Mouse (Mus musculus) MEL (cell line): ENCODE measurements around the gene Ccdc117. TPM values are rescaled to one million over a fixed set of nuclear protein-coding genes. Genes with fewer than 3 reads are reported as not detected.

Source experiments
- DNase-seq: peaks from one replicate; pipeline ENCODE4 v3.0.0; 2011; ENCODE audit warnings: low read depth, low spot score
- H3K27ac ChIP-seq: 2 replicates; pipeline ENCODE4 v1.5.1; 2012; ENCODE audit warnings: low read depth, mild to moderate bottlenecking, control low read depth, low read length, moderate library complexity; ENCODE audit not compliant: control insufficient read depth
- H3K27me3 ChIP-seq, 2 experiments: fragments of 150-350 bp in 1 of 2; sonication (generic) in 1 of 2; 2 replicates each; pipeline ENCODE4 v1.6.1; 2012; ENCODE audit warnings: low read length in 2 of 2, mild to moderate bottlenecking in 2 of 2, improper control_type of control experiment in 1 of 2, moderate library complexity in 1 of 2; ENCODE audit not compliant: insufficient read depth in 2 of 2, control insufficient read depth in 1 of 2
- H3K36me3 ChIP-seq, 2 experiments: 2 replicates each; pipeline ENCODE4 v1.6.1; 2012 to 2014; ENCODE audit warnings: low read length in 2 of 2, improper control_type of control experiment in 1 of 2, inconsistent platforms in 1 of 2, mild to moderate bottlenecking in 1 of 2; ENCODE audit not compliant: insufficient read depth in 2 of 2, control insufficient read depth in 1 of 2
- H3K4me1 ChIP-seq, 2 experiments: fragments of 150-350 bp in 1 of 2; sonication (generic) in 1 of 2; 2 replicates each; pipeline ENCODE4 v1.6.1; 2012; ENCODE audit warnings: low read length in 2 of 2, improper control_type of control experiment in 1 of 2, mild to moderate bottlenecking in 1 of 2; ENCODE audit not compliant: insufficient read depth in 2 of 2, control insufficient read depth in 1 of 2
- H3K4me3 ChIP-seq, 2 experiments: fragments of 150-350 bp in 1 of 2; sonication (generic) in 1 of 2; 2 replicates each; pipeline ENCODE4 v1.5.1; 2012; ENCODE audit warnings: low read depth in 2 of 2, low read length in 2 of 2, mild to moderate bottlenecking in 2 of 2, moderate library complexity in 2 of 2, control low read depth in 1 of 2, improper control_type of control experiment in 1 of 2; ENCODE audit not compliant: control insufficient read depth in 1 of 2, insufficient read depth in 1 of 2
- H3K79me2 ChIP-seq: 2 replicates; pipeline ENCODE4 v1.6.1; 2012; ENCODE audit warnings: mild to moderate bottlenecking, low read length, moderate library complexity; ENCODE audit not compliant: control insufficient read depth, poor library complexity, insufficient read depth
- H3K9ac ChIP-seq: 2 replicates; pipeline ENCODE4 v1.6.1; 2012; ENCODE audit warnings: low read depth, mild to moderate bottlenecking, control low read depth, low read length, moderate library complexity; ENCODE audit not compliant: control insufficient read depth, poor library complexity, severe bottlenecking
- H3K9me3 ChIP-seq: fragments of 150-350 bp; sonication (generic); replicated peaks from 2 replicates; pipeline ENCODE4 v1.6.1; 2012; ENCODE audit warnings: mild to moderate bottlenecking, low read length, improper control_type of control experiment, moderate library complexity; ENCODE audit not compliant: insufficient read depth
- CHD1 ChIP-seq: IDR thresholded peaks from 2 replicates; pipeline ENCODE4 v1.6.1; 2012; ENCODE audit warnings: low read depth, mild to moderate bottlenecking, inconsistent platforms, low read length, improper control_type of control experiment
- CHD2 ChIP-seq: IDR thresholded peaks from 2 replicates; pipeline ENCODE4 v1.6.1; 2011; ENCODE audit warnings: low read length, improper control_type of control experiment
- CTCF ChIP-seq, 3 experiments: IDR thresholded peaks in 2 of 3; conservative IDR thresholded peaks in 1 of 3; 2 replicates each; pipeline ENCODE4 v1.5.1; 2011 to 2012; ENCODE audit warnings: low read length in 3 of 3, low read depth in 2 of 3, mild to moderate bottlenecking in 2 of 3, improper control_type of control experiment in 1 of 3, inconsistent platforms in 1 of 3, mixed read lengths in 1 of 3, moderate library complexity in 1 of 3; ENCODE audit not compliant: control insufficient read depth in 1 of 3, insufficient read depth in 1 of 3, poor library complexity in 1 of 3, severe bottlenecking in 1 of 3
- E2F4 ChIP-seq: IDR thresholded peaks from 2 replicates; pipeline ENCODE4 v1.6.1; 2011; ENCODE audit warnings: low read depth, low read length, improper control_type of control experiment, borderline replicate concordance
- ELF1 ChIP-seq: IDR thresholded peaks from 2 replicates; pipeline ENCODE4 v1.6.1; 2014; ENCODE audit warnings: low read depth, mild to moderate bottlenecking, inconsistent platforms, low read length, improper control_type of control experiment, moderate library complexity
- EP300 ChIP-seq, 2 experiments: IDR thresholded peaks; 2 replicates each; pipeline ENCODE4 v1.6.1; 2011; ENCODE audit warnings: improper control_type of control experiment in 2 of 2, low read length in 2 of 2, low read depth in 1 of 2, mild to moderate bottlenecking in 1 of 2
- ETS1 ChIP-seq: IDR thresholded peaks from 2 replicates; pipeline ENCODE4 v1.6.1; 2012; ENCODE audit warnings: low read depth, mild to moderate bottlenecking, inconsistent platforms, low read length, improper control_type of control experiment, moderate library complexity
- GATA1 ChIP-seq: IDR thresholded peaks from 2 replicates; pipeline ENCODE4 v1.6.1; 2011; ENCODE audit warnings: low read depth, low read length, improper control_type of control experiment
- HCFC1 ChIP-seq: IDR thresholded peaks from 2 replicates; pipeline ENCODE4 v1.6.1; 2012; ENCODE audit warnings: low read depth, mild to moderate bottlenecking, inconsistent platforms, low read length, improper control_type of control experiment, moderate library complexity
- JUND ChIP-seq: IDR thresholded peaks from 2 replicates; pipeline ENCODE4 v1.6.1; 2011; ENCODE audit warnings: low read depth, mild to moderate bottlenecking, improper control_type of control experiment, low read length
- KAT2A ChIP-seq: conservative IDR thresholded peaks from 2 replicates; pipeline ENCODE4 v1.6.1; 2012; ENCODE audit warnings: low read depth, low read length, improper control_type of control experiment, inconsistent platforms
- MAFK ChIP-seq: IDR thresholded peaks from 2 replicates; pipeline ENCODE4 v1.6.1; 2011; ENCODE audit warnings: low read depth, mild to moderate bottlenecking, low read length, improper control_type of control experiment, borderline replicate concordance
- MAX ChIP-seq: IDR thresholded peaks from 2 replicates; pipeline ENCODE4 v1.6.1; 2011; ENCODE audit warnings: low read length, improper control_type of control experiment
- MAZ ChIP-seq: IDR thresholded peaks from 2 replicates; pipeline ENCODE4 v1.6.1; 2012; ENCODE audit warnings: low read depth, mild to moderate bottlenecking, inconsistent platforms, low read length, improper control_type of control experiment
- MEF2A ChIP-seq: IDR thresholded peaks from 2 replicates; pipeline ENCODE4 v1.6.1; 2014; ENCODE audit warnings: low read depth, mild to moderate bottlenecking, inconsistent platforms, low read length, improper control_type of control experiment; ENCODE audit not compliant: poor library complexity, insufficient replicate concordance, severe bottlenecking; ENCODE audit errors: extremely low read depth
- MYC ChIP-seq: IDR thresholded peaks from 2 replicates; pipeline ENCODE4 v1.6.1; 2011; ENCODE audit warnings: low read depth, mild to moderate bottlenecking, low read length, improper control_type of control experiment, moderate library complexity
- NRF1 ChIP-seq: IDR thresholded peaks from 2 replicates; pipeline ENCODE4 v1.6.1; 2014; ENCODE audit warnings: low read depth, mild to moderate bottlenecking, inconsistent platforms, low read length, improper control_type of control experiment, moderate library complexity; ENCODE audit not compliant: poor library complexity, insufficient read depth, severe bottlenecking
- POLR2A ChIP-seq, 2 experiments: IDR thresholded peaks; 2 replicates each; pipeline ENCODE4 v1.6.1; 2011 to 2012; ENCODE audit warnings: low read length in 2 of 2, mild to moderate bottlenecking in 2 of 2, control low read depth in 1 of 2, improper control_type of control experiment in 1 of 2, low read depth in 1 of 2, moderate library complexity in 1 of 2; ENCODE audit not compliant: control insufficient read depth in 1 of 2, insufficient read depth in 1 of 2, poor library complexity in 1 of 2
- POLR2AphosphoS2 ChIP-seq: IDR thresholded peaks from 2 replicates; pipeline ENCODE4 v1.6.1; 2011; ENCODE audit warnings: low read length, improper control_type of control experiment
- RAD21 ChIP-seq: IDR thresholded peaks from 2 replicates; pipeline ENCODE4 v1.6.1; 2011; ENCODE audit warnings: mild to moderate bottlenecking, low read depth, low read length, improper control_type of control experiment
- RCOR1 ChIP-seq: IDR thresholded peaks from 2 replicates; pipeline ENCODE4 v1.6.1; 2012; ENCODE audit warnings: low read depth, mild to moderate bottlenecking, inconsistent platforms, low read length, improper control_type of control experiment
- SIN3A ChIP-seq: IDR thresholded peaks from 2 replicates; pipeline ENCODE4 v1.6.1; 2012; ENCODE audit warnings: low read length, improper control_type of control experiment, inconsistent platforms
- SMC3 ChIP-seq: IDR thresholded peaks from 2 replicates; pipeline ENCODE4 v1.6.1; 2011; ENCODE audit warnings: low read depth, low read length, improper control_type of control experiment
- TAL1 ChIP-seq: IDR thresholded peaks from 2 replicates; pipeline ENCODE4 v1.6.1; 2012; ENCODE audit warnings: mild to moderate bottlenecking, inconsistent platforms, low read length, moderate library complexity, mixed read lengths
- TBP ChIP-seq: IDR thresholded peaks from 2 replicates; pipeline ENCODE4 v1.8.0; 2011; ENCODE audit warnings: low read depth, low read length, improper control_type of control experiment
- TCF12 ChIP-seq: IDR thresholded peaks from 2 replicates; pipeline ENCODE4 v1.6.1; 2014; ENCODE audit warnings: low read depth, mild to moderate bottlenecking, inconsistent platforms, low read length, improper control_type of control experiment, moderate library complexity
- ZKSCAN1 ChIP-seq: IDR thresholded peaks from 2 replicates; pipeline ENCODE4 v1.6.1; 2012; ENCODE audit warnings: low read depth, mild to moderate bottlenecking, inconsistent platforms, low read length, improper control_type of control experiment, moderate library complexity
- ZMIZ1 ChIP-seq: IDR thresholded peaks from 2 replicates; pipeline ENCODE4 v1.6.1; 2012; ENCODE audit warnings: low read depth, mild to moderate bottlenecking, inconsistent platforms, low read length, improper control_type of control experiment, moderate library complexity
- polyA plus RNA-seq, 2 experiments: library from polyadenylated mRNA; stranded (reverse) in 1 of 2; unstranded in 1 of 2; fragments of >175 nt in 1 of 2; fragments of >200 nt in 1 of 2; gene quantifications; 2 replicates each; pipeline versions ENCODE4 v1.2.1 to v1.2.4; 2012; ENCODE audit warnings: low replicate concordance in 2 of 2, low read depth in 1 of 2; ENCODE audit not compliant: insufficient read length in 2 of 2, insufficient read depth in 1 of 2, missing spikeins in 1 of 2
- total RNA-seq: library from RNA; depleted of rRNA; stranded (reverse); fragments of 300-350 nt; gene quantifications from 2 replicates; pipeline ENCODE4 v1.2.3, GENCODE M21; 2012

The Ccdc117 gene
- total and polyA plus RNA-seq, 3 experiments: 19.4 to 35.4 TPM; not detected in 1

GRCm38 (mm10) chr11:5573821-5574220 is 31.8 kb upstream of the Ccdc117 start:
- Histone ChIP-seq H3K27ac (peak overlapping the region; percentile 95), H3K4me3 (peak overlapping the region; percentile 44 to 68), H3K36me3 (peaks cover 0 to 46% of the 10 kb centered on the region in 2 experiments; a peak in 2 of 4 replicates), H3K9me3 (no peaks in the 10 kb centered on the region), H3K27me3 (no peaks in the 10 kb centered on the region), H3K9ac (peak overlapping the region; percentile 66), H3K79me2 (no peaks in the 10 kb centered on the region), H3K4me1 (peaks cover 40 to 42% of the 10 kb centered on the region in 2 experiments)
- peak; percentile 85 for DNase-seq
- TF ChIP-seq CHD1 (no peak), POLR2AphosphoS2 (peak; percentile 88), TAL1 (peak; percentile 85), ETS1 (peak; percentile 90), MEF2A (peak; percentile 43; the same call in 1 of the 2 replicates), RAD21 (no peak), KAT2A (no peak), HCFC1 (0 out of 2 replicates have a peak, but pooled peaks have one; percentile 13), E2F4 (no peak), POLR2A (IDR thresholded peaks at IDR 0.05; ENCODE audit: control insufficient read depth in 1 of 2, insufficient read depth in 1 of 2, low read depth in 1 of 2, low read length in 2 of 2, poor library complexity in 1 of 2) (peak in 1 of 2 experiments; percentile 47; a peak in 1 of 4 replicates), TBP (peak; percentile 79), SIN3A (peak; percentile 67), RCOR1 (peak; percentile 96), MAFK (no peak), TCF12 (peak; percentile 86), MYC (peak; percentile 60; the same call in 1 of the 2 replicates), GATA1 (peak; percentile 93), NRF1 (no peak), CHD2 (no peak), EP300 (IDR thresholded peaks at IDR 0.05; ENCODE audit: low read depth in 1 of 2, low read length in 2 of 2) (peak; percentile 79 to 92), ZMIZ1 (0 out of 2 replicates have a peak, but pooled peaks have one; percentile 42)

- H3K4me3 ChIP-seq: no peak overlapping the region
- TF ChIP-seq SIN3A (peak; percentile 81), MEF2A (no peak), RAD21 (no peak), SMC3 (no peak), ZMIZ1 (no peak), JUND (peak; percentile 76; the same call in 1 of the 2 replicates), ZKSCAN1 (no peak), HCFC1 (no peak), MYC (peak; percentile 54; the same call in 1 of the 2 replicates), CHD1 (no peak), ELF1 (no peak), POLR2A (IDR thresholded peaks at IDR 0.05; ENCODE audit: control insufficient read depth in 1 of 2, insufficient read depth in 1 of 2, low read depth in 1 of 2, low read length in 2 of 2, poor library complexity in 1 of 2) (no peak), MAX (no peak), TCF12 (peak; percentile 93), TAL1 (peak; percentile 90), MAZ (no peak; the same call in 1 of the 2 replicates), GATA1 (peak; percentile 94), RCOR1 (peak; percentile 64; the same call in 1 of the 2 replicates), MAFK (peak; percentile 55; the same call in 1 of the 2 replicates), ETS1 (peak; percentile 80), TBP (0 out of 2 replicates have a peak, but pooled peaks have one; percentile 38), CTCF (IDR thresholded peaks at IDR 0.05 in 2 of 3, conservative IDR thresholded peaks at IDR 0.05 in 1 of 3; ENCODE audit: control insufficient read depth in 1 of 3, insufficient read depth in 1 of 3, low read depth in 2 of 3, low read length in 3 of 3, poor library complexity in 1 of 3, severe bottlenecking in 1 of 3) (no peak)
Observed at GRCm38 (mm10) chr11:5571856-5572255, 29.9 kb upstream of the Ccdc117 start.

More at GRCm38 (mm10) chr11:5571856-5572255, 29.9 kb upstream of the Ccdc117 start:
- Histone ChIP-seq H3K9ac (peak overlapping the region; percentile 36), H3K27me3 (no peaks in the 10 kb centered on the region), H3K27ac (peak overlapping the region; percentile 77), H3K9me3 (no peaks in the 10 kb centered on the region), H3K36me3 (peaks cover 0 to 59% of the 10 kb centered on the region in 2 experiments; a peak in 2 of 4 replicates), H3K4me1 (peaks cover 54 to 56% of the 10 kb centered on the region in 2 experiments), H3K79me2 (no peaks in the 10 kb centered on the region)
- peak; percentile 71 for DNase-seq
